In genomic region chr7:28860898-28861297, GRCm38 (mm10) we compare ENCODE assay signal across 1 mouse cellular context.
TF ChIP-seq lines count a peak whose summit lies in the region.

No protein-coding gene starts in this region.

TF ChIP-seq in MEL, 35 proteins besides CTCF, POLR2A, EP300 and RAD21:
- no peak for TF ChIP-seq NELFE (IDR thresholded peaks at IDR 0.05; ENCODE audit: low read depth, low read length)
- TF ChIP-seq SMC3 (IDR thresholded peaks at IDR 0.05; ENCODE audit: low read depth, low read length), result peak; percentile 23; the same call in 1 of the 2 replicates
TF ChIP-seq in MEL: peak in this region for 1.
